In the genomic region with DNA sequence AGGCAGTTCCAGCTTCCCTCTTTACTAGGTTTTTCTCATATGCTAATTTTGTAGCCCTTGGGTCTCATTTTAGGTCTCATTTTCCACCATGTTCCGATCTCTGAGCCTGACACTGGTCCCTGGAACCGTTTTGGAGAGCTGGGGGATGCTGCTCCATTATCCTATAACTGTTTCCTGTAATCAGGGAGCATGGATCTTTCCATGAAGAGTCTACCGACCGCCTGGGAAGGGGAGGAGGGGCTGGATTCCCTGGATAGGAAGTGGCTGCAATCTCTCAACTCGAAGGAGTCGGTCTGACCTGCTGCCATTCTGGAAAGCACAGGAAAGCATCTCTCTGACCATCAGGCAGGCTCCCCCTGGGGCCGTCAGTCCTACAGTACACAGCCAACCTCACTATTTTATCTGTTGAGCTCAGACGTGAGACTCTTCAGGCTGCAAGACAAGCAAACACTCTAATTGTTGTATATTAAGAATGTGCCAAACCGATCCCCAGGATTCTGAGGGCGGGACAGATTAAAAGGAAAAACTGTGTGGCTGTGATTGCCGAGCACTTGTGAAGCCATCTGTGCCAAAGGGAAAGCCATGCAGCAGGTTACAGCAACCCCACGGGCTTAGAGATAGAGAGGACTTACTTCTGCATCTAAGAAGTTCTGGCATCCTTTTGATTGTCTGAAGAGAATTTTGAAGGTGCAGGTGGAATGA, we compare ENCODE assay signal across 9 mouse cellular contexts. TPM values are rescaled to one million over a fixed set of nuclear protein-coding genes. Genes with fewer than 3 reads are reported as not detected.
A peak's percentile ranks its signal among the peaks of the same experiment; 100 is the strongest.
DNase-seq lines count a peak whose midpoint lies in the region; ATAC-seq and TF ChIP-seq lines count a peak whose summit lies in the region.
"Had no signal": no experiment of that assay in that cellular context is flagged by ENCODE, and none has a peak within 500 bp of the region (broad histone marks: within the 10 kb centered on the region; RNA-seq: fewer than 3 reads in every experiment).

No protein-coding gene starts in this region.

- H3K9ac ChIP-seq in intestine, postnatal 0 days (ENCODE audit: low read depth, low read length): no peak overlapping the region
- no peak overlapping the region for H3K9ac ChIP-seq in intestine, embryonic 15.5 days
- no peak overlapping the region for H3K9ac ChIP-seq in embryonic facial prominence, embryonic 15.5 days
- H3K9ac ChIP-seq: hindbrain, embryonic 15.5 days had no signal

- no peaks in the 10 kb centered on the region for H3K36me3 ChIP-seq in intestine, postnatal 0 days (ENCODE audit: control insufficient read depth, insufficient read depth)
- H3K36me3 ChIP-seq in intestine, embryonic 15.5 days: no peaks in the 10 kb centered on the region
- no peaks in the 10 kb centered on the region for H3K36me3 ChIP-seq in E14TG2a.4 (ENCODE audit: insufficient read depth, low read length)
- H3K36me3 ChIP-seq in embryonic facial prominence, embryonic 15.5 days: no peaks in the 10 kb centered on the region
- H3K36me3 ChIP-seq: hindbrain, embryonic 15.5 days had no signal

- H3K27me3 ChIP-seq in intestine, postnatal 0 days (replicated peaks; ENCODE audit: control insufficient read depth, insufficient read depth, low read length): no peaks in the 10 kb centered on the region
- H3K27me3 ChIP-seq in intestine, embryonic 15.5 days (replicated peaks): no peaks in the 10 kb centered on the region
- no peaks in the 10 kb centered on the region for H3K27me3 ChIP-seq in E14TG2a.4 (ENCODE audit: insufficient read depth, low read length)
- no peaks in the 10 kb centered on the region for H3K27me3 ChIP-seq in embryonic facial prominence, embryonic 15.5 days
- H3K27me3 ChIP-seq: hindbrain, embryonic 15.5 days had no signal

- WGBS in intestine, postnatal 0 days: 53% methylated on average over 12 of the region's 12 CpGs
- 51% methylated on average over 12 of the region's 12 CpGs for WGBS in intestine, embryonic 15.5 days
- WGBS in embryonic facial prominence, embryonic 15.5 days: 42% methylated on average over 12 of the region's 12 CpGs

- ATAC-seq in intestine, postnatal 0 days: no peak
- no peak for ATAC-seq in intestine, embryonic 15.5 days
- no peak for ATAC-seq in embryonic facial prominence, embryonic 15.5 days (ENCODE audit: insufficient number of reproducible peaks, low FRiP score, low TSS enrichment, low read depth)

- no peaks in the 10 kb centered on the region for H3K9me3 ChIP-seq in intestine, postnatal 0 days (ENCODE audit: control insufficient read depth)
- no peaks in the 10 kb centered on the region for H3K9me3 ChIP-seq in intestine, embryonic 15.5 days
- H3K9me3 ChIP-seq in E14TG2a.4 (ENCODE audit: low read length): no peaks in the 10 kb centered on the region
- no peaks in the 10 kb centered on the region for H3K9me3 ChIP-seq in embryonic facial prominence, embryonic 15.5 days (replicated peaks)
- H3K9me3 ChIP-seq: hindbrain, embryonic 15.5 days had no signal

- no peaks in the 10 kb centered on the region for H3K4me1 ChIP-seq in intestine, postnatal 0 days (replicated peaks; ENCODE audit: control insufficient read depth, insufficient read depth, low read length)
- H3K4me1 ChIP-seq in intestine, embryonic 15.5 days (replicated peaks): no peaks in the 10 kb centered on the region; the same call in 1 of the 2 replicates
- H3K4me1 ChIP-seq in E14TG2a.4 (replicated peaks; ENCODE audit: low read depth, low read length): peaks cover 34% of the 10 kb centered on the region
- peaks cover 4% of the 10 kb centered on the region; the same call in 1 of the 2 replicates for H3K4me1 ChIP-seq in embryonic facial prominence, embryonic 15.5 days

- peak overlapping the region; percentile 31 for H3K4me2 ChIP-seq in intestine, postnatal 0 days (replicated peaks; ENCODE audit: low read depth)
- no peak overlapping the region for H3K4me2 ChIP-seq in intestine, embryonic 15.5 days (replicated peaks)
- H3K4me2 ChIP-seq in embryonic facial prominence, embryonic 15.5 days (replicated peaks): peak overlapping the region; percentile 24; the same call in 1 of the 2 replicates
- H3K4me2 ChIP-seq: hindbrain, embryonic 15.5 days had no signal

- intact Hi-C loops in left cerebral cortex, postnatal 36 days (cut with DNase I): no loop called here

- no peak overlapping the region for H3K27ac ChIP-seq in intestine, postnatal 0 days (ENCODE audit: low read depth, low read length)
- no peak overlapping the region for H3K27ac ChIP-seq in intestine, embryonic 15.5 days
- H3K27ac ChIP-seq in embryonic facial prominence, embryonic 15.5 days (replicated peaks): no peak overlapping the region
- H3K27ac ChIP-seq: hindbrain, embryonic 15.5 days had no signal

- peak; percentile 73 for DNase-seq in MN1 (ENCODE audit: low spot score)
- DNase-seq in left cerebral cortex, postnatal 36 days (ENCODE audit: low spot score in 2 of 2): no peak
- DNase-seq in adrenal gland, postnatal 36 days: no peak
- DNase-seq in spleen, postnatal 36 days (ENCODE audit: low spot score in 2 of 2): no peak

- TF ChIP-seq CTCF in intestine, postnatal 0 days (IDR thresholded peaks at IDR 0.05; ENCODE audit: low read depth): no peak
- no peak for TF ChIP-seq CTCF in E14TG2a.4 (conservative IDR thresholded peaks at IDR 0.05; ENCODE audit: low read length)

- H3K4me3 ChIP-seq in intestine, postnatal 0 days (ENCODE audit: low read depth, low read length): no peak overlapping the region
- no peak overlapping the region for H3K4me3 ChIP-seq in intestine, embryonic 15.5 days (replicated peaks)
- peak overlapping the region; percentile 35; the same call in 1 of the 2 replicates for H3K4me3 ChIP-seq in E14TG2a.4 (replicated peaks; ENCODE audit: low read length)
- H3K4me3 ChIP-seq in embryonic facial prominence, embryonic 15.5 days (replicated peaks): peak overlapping the region; percentile 20; the same call in 1 of the 2 replicates
- H3K4me3 ChIP-seq: hindbrain, embryonic 15.5 days had no signal

RNA-seq across cellular contexts. Expression of gene Cox7a2l, which starts 47.1 kb away (rescaled TPM):
- polyA plus RNA-seq in intestine, postnatal 0 days (2015; fragmentation: Nextera tagmentation; extraction: Ambion mirVana): 226 and 233 TPM in 2 replicates
- polyA plus RNA-seq in intestine, embryonic 15.5 days (2015; fragmentation: Nextera tagmentation; extraction: Ambion mirVana): 181 and 186 TPM in 2 replicates
- 163 and 167 TPM in 2 replicates for polyA plus RNA-seq in embryonic facial prominence, embryonic 15.5 days (2015; fragmentation: Nextera tagmentation; extraction: Ambion mirVana)
- 100 to 1,000 TPM; 159 to 190 TPM for total RNA-seq in left cerebral cortex, postnatal 36 days (2021)
- total RNA-seq in adrenal gland, postnatal 36 days (2021): 100 to 1,000 TPM; 164 to 181 TPM

Comparison
In these comparisons a context has a peak if more than half of its experiments do, and no peak if none do; other contexts are left out.
1. H3K4me3 ChIP-seq: peak in E14TG2a.4 (single experiment) and embryonic facial prominence, embryonic 15.5 days (single experiment); none in intestine, postnatal 0 days (single experiment) and intestine, embryonic 15.5 days (single experiment).